Mouse (Mus musculus) bone marrow, adult 2 months (tissue): Measurements from ENCODE around the gene Slc25a26. TPM values are rescaled to one million over a fixed set of nuclear protein-coding genes. Genes with fewer than 3 reads are reported as not detected.
A peak's percentile ranks its signal among the peaks of the same experiment; 100 is the strongest.

Experiments used
- H3K27ac ChIP-seq: fragments of 200-500 bp; 2 replicates; pipeline ENCODE4 v1.5.1; 2012; ENCODE audit warnings: low read depth, mild to moderate bottlenecking, control low read depth, inconsistent platforms, low read length; ENCODE audit not compliant: control insufficient read depth, poor library complexity, insufficient read depth
- H3K4me1 ChIP-seq: fragments of 200-500 bp; 2 replicates; pipeline ENCODE4 v1.6.1; 2011; ENCODE audit warnings: low read length; ENCODE audit not compliant: control insufficient read depth, insufficient read depth
- H3K4me3 ChIP-seq: fragments of 200-500 bp; replicated peaks from 2 replicates; pipeline ENCODE3; 2011; ENCODE audit warnings: mild to moderate bottlenecking, low read depth, low read length, control low read depth; ENCODE audit not compliant: control insufficient read depth
- CTCF ChIP-seq: fragments of 200-500 bp; IDR thresholded peaks from 2 replicates; pipeline ENCODE4 v1.5.1; 2011; ENCODE audit warnings: low read length, control low read depth; ENCODE audit not compliant: control insufficient read depth, insufficient read depth
- POLR2A ChIP-seq: fragments of 200-500 bp; IDR thresholded peaks from 2 replicates; pipeline ENCODE4 v1.6.1; 2011; ENCODE audit warnings: low read depth, mild to moderate bottlenecking, control low read depth, low read length, borderline replicate concordance; ENCODE audit not compliant: control insufficient read depth
- WGBS: fragments of 180-500 bp; shearing (Covaris S2); methylation state at CpG from one replicate; pipeline ENCODE4 v1.1.7; 2018; 5-methylcytosine and 5-hydroxymethylcytosine counted together
- polyA plus RNA-seq: library from polyadenylated mRNA; stranded (reverse); fragments of >200 nt; gene quantifications from 2 replicates; pipeline ENCODE4 v1.2.4, GENCODE M21; 2011; ENCODE audit warnings: low replicate concordance; ENCODE audit not compliant: missing spikeins, insufficient read depth, insufficient read length

Slc25a26 gene
- polyA plus RNA-seq, 1 experiment: 3.0 TPM

- WGBS: 84% methylated on average over 7 of the region's 7 CpGs
- no peak overlapping the region for H3K27ac ChIP-seq
- H3K4me3 ChIP-seq: no peak overlapping the region
- TF ChIP-seq CTCF (no peak), POLR2A (no peak)
- peaks cover 2% of the 10 kb centered on the region for H3K4me1 ChIP-seq
Measured at GRCm38 (mm10) chr6:94631051-94631778, 131.1 kb downstream of the Slc25a26 start.

- Histone ChIP-seq H3K4me1 (peaks cover 2% of the 10 kb centered on the region), H3K27ac (no peak overlapping the region), H3K4me3 (no peak overlapping the region)
- WGBS: 89% methylated on average over 6 of the region's 6 CpGs
- no peak for TF ChIP-seq POLR2A
- TF ChIP-seq CTCF: no peak
Measured at GRCm38 (mm10) chr6:94631779-94632082, 131.6 kb downstream of the Slc25a26 start.

GRCm38 (mm10) chr6:94634274-94634673 is 134.1 kb downstream of the Slc25a26 start:
- Histone ChIP-seq H3K4me1 (peaks cover 2% of the 10 kb centered on the region), H3K27ac (no peak overlapping the region), H3K4me3 (no peak overlapping the region)
- WGBS: 55% methylated on average over 4 of the region's 4 CpGs
- TF ChIP-seq CTCF (no peak), POLR2A (no peak)

GRCm38 (mm10) chr6:94634710-94635109 is 134.6 kb downstream of the Slc25a26 start:
- TF ChIP-seq POLR2A (no peak), CTCF (no peak)
- Histone ChIP-seq H3K4me1 (peaks cover 2% of the 10 kb centered on the region), H3K27ac (no peak overlapping the region), H3K4me3 (no peak overlapping the region)
- WGBS: 69% methylated on average over 9 of the region's 9 CpGs

GRCm38 (mm10) chr6:94635343-94635742 is 135.2 kb downstream of the Slc25a26 start:
- no peak for TF ChIP-seq POLR2A
- TF ChIP-seq CTCF: no peak
- Histone ChIP-seq H3K27ac (no peak overlapping the region), H3K4me1 (peaks cover 2% of the 10 kb centered on the region), H3K4me3 (no peak overlapping the region)
- 94% methylated on average over 1 of the region's 1 CpGs for WGBS

- Histone ChIP-seq H3K27ac (peak overlapping the region; percentile 6; the same call in 1 of the 2 replicates), H3K4me3 (no peak overlapping the region), H3K4me1 (peaks cover 2% of the 10 kb centered on the region)
- TF ChIP-seq POLR2A: no peak
- no peak for TF ChIP-seq CTCF
- 46% methylated on average over 5 of the region's 5 CpGs for WGBS
Measured at GRCm38 (mm10) chr6:94637024-94637434, 136.9 kb downstream of the Slc25a26 start.

- Histone ChIP-seq H3K4me1 (no peaks in the 10 kb centered on the region; the same call in 1 of the 2 replicates), H3K27ac (no peak overlapping the region), H3K4me3 (no peak overlapping the region)
- 67% methylated on average over 7 of the region's 7 CpGs for WGBS
- TF ChIP-seq CTCF: no peak
- TF ChIP-seq POLR2A: no peak
Measured at GRCm38 (mm10) chr6:94640297-94640696, 140.2 kb downstream of the Slc25a26 start.

GRCm38 (mm10) chr6:94642048-94642447 is 141.9 kb downstream of the Slc25a26 start:
- no peaks in the 10 kb centered on the region; the same call in 1 of the 2 replicates for H3K4me1 ChIP-seq
- WGBS: 81% methylated on average over 1 of the region's 1 CpGs

GRCm38 (mm10) chr6:94643989-94644388 is 143.9 kb downstream of the Slc25a26 start:
- TF ChIP-seq POLR2A: no peak
- no peaks in the 10 kb centered on the region; the same call in 1 of the 2 replicates for H3K4me1 ChIP-seq
- no peak overlapping the region for H3K4me3 ChIP-seq
- WGBS: 72% methylated on average over 2 of the region's 2 CpGs
- no peak overlapping the region for H3K27ac ChIP-seq

More at GRCm38 (mm10) chr6:94642048-94642447, 141.9 kb downstream of the Slc25a26 start:
- TF ChIP-seq POLR2A (no peak), CTCF (no peak)
- no peak overlapping the region for H3K27ac ChIP-seq
- no peak overlapping the region for H3K4me3 ChIP-seq
